Mouse (Mus musculus) bone marrow macrophage, adult 2 months (primary cell): ENCODE results near the gene Gm6217.
"Not testable (repeated sequence)": the region's sequence is repeated elsewhere in the genome, so short reads cannot be mapped to it uniquely, and the experiment has no call there.

Experiments used
- CTCF ChIP-seq: IDR thresholded peaks from 2 replicates; pipeline ENCODE4 v1.5.1; 2012; ENCODE audit warnings: low read depth, mild to moderate bottlenecking, low read length, moderate library complexity
- POLR2A ChIP-seq: IDR thresholded peaks from 2 replicates; pipeline ENCODE4 v1.6.1; 2012; ENCODE audit warnings: mild to moderate bottlenecking, low read depth, low read length, borderline replicate concordance

DNA sequence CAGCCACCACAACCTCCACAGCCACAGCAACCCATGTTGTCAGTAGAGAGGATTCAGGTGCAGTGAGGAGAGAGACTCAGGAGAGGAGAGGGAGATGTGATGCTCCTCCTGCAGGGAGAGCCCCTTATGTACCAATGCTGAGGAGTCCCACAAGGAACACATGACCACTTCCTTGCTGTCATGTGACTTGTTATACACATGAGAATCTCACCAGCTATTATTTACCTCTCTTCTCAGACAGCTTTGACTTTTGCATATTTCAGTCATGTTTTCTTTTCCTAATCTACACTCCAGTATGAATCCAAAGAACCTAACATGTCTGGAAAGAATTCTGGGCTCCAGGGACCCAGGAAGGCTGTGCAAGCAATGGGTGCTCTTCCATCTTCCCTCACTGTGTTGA is 24.7 kb upstream of the Gm6217 start, which contains the start of gene Gm7544:
- not testable (repeated sequence) for TF ChIP-seq CTCF, POLR2A
